In the genomic region with DNA sequence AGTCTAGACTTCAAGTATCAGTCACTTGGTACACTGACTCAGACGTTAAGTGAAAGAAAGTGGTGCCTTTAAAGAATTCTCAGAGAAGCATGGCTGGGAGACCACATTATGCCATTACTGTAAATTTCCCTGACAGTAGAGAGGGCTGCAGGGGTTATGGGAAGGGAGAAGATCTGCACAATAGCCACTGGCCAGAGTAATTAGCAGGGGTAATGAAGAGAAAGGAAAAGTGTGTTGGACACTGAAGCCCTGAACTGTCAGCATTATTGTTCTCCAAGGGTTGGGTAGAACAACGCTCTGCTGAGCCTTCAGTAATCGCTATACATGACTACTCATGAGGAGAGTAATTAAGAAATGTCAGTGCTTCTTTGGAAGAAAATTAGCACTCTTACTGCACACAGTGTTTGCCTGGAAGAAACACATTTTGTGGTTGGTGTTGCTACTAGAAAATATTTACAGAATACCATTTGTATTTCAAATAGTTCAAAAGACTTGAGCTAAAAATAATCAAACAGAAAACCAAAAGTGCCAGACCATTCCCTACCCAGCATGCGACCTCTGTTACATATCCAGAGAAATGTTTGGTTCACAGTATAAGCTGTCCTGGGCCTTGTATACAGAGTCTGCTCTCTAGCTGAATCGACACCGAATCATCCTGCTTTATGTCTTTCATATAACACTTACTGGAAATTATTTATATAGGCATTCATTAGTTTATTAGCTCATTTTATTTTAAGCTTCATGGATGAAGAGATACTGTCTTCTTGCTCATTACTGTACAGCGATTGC, we compare ENCODE assay signal across 13 mouse cellular contexts.
DNase-seq lines count a peak whose midpoint lies in the region; ATAC-seq and TF ChIP-seq lines count a peak whose summit lies in the region.
"Had no signal": no experiment of that assay in that cellular context is flagged by ENCODE, and none has a peak within 500 bp of the region (broad histone marks: within the 10 kb centered on the region; RNA-seq: fewer than 3 reads in every experiment).

No protein-coding gene starts in this region.

- H3K4me3 ChIP-seq in kidney, postnatal 0 days (replicated peaks; ENCODE audit: low read depth, low read length) = no peak overlapping the region
- no peak overlapping the region for H3K4me3 ChIP-seq in hindbrain, embryonic 14.5 days (replicated peaks; ENCODE audit: low read length)
- H3K4me3 ChIP-seq: heart, embryonic 10.5 days; lung, embryonic 15.5 days had no signal

- no peak overlapping the region for H3K27ac ChIP-seq in kidney, postnatal 0 days
- H3K27ac ChIP-seq in hindbrain, embryonic 14.5 days = no peak overlapping the region
- H3K27ac ChIP-seq: heart, embryonic 10.5 days; lung, embryonic 15.5 days had no signal

- H3K4me1 ChIP-seq in kidney, postnatal 0 days (replicated peaks; ENCODE audit: insufficient read depth, low read length) = no peaks in the 10 kb centered on the region
- no peaks in the 10 kb centered on the region for H3K4me1 ChIP-seq in hindbrain, embryonic 14.5 days (replicated peaks; ENCODE audit: control insufficient read depth, insufficient read depth, low read length)
- H3K4me1 ChIP-seq: heart, embryonic 10.5 days; lung, embryonic 15.5 days had no signal

- no peak for TF ChIP-seq CTCF in kidney, postnatal 0 days (IDR thresholded peaks at IDR 0.05; ENCODE audit: low read depth)

- H3K27me3 ChIP-seq in kidney, postnatal 0 days (ENCODE audit: insufficient read depth, low read length) = no peaks in the 10 kb centered on the region
- no peaks in the 10 kb centered on the region for H3K27me3 ChIP-seq in hindbrain, embryonic 14.5 days (ENCODE audit: control insufficient read depth, insufficient read depth, low read length)
- H3K27me3 ChIP-seq: lung, embryonic 15.5 days had no signal

- DNase-seq in kidney, postnatal 0 days (ENCODE audit: low spot score) = peak; percentile 3
- no peak for DNase-seq in kidney, adult 11 months
- peak; percentile 31 for DNase-seq in fibroblast of lung, adult 2 months (ENCODE audit: low read depth)
- DNase-seq in hindbrain, embryonic 14.5 days (ENCODE audit: low spot score) = no peak
- DNase-seq in retina, postnatal 1 day = peak; percentile 92
- no peak for DNase-seq in left cerebral cortex, adult 18-20 months (ENCODE audit: low spot score in 2 of 2)
- DNase-seq in T-cell, adult 2 months (ENCODE audit: low spot score) = no peak
- DNase-seq: cerebellum, adult 11-12 months; heart, postnatal 4 days; kidney, adult 2 months had no signal

- whole genome bisulfite sequencing in kidney, postnatal 0 days = 65% methylated on average over 7 of the region's 7 CpGs
- 53% methylated on average over 7 of the region's 7 CpGs for WGBS in hindbrain, embryonic 14.5 days

- H3K4me2 ChIP-seq in kidney, postnatal 0 days (ENCODE audit: low read length) = no peak overlapping the region
- no peak overlapping the region for H3K4me2 ChIP-seq in hindbrain, embryonic 14.5 days (replicated peaks)
- H3K4me2 ChIP-seq: lung, embryonic 15.5 days had no signal

- H3K9ac ChIP-seq in kidney, postnatal 0 days (ENCODE audit: low read depth, low read length) = no peak overlapping the region
- H3K9ac ChIP-seq in hindbrain, embryonic 14.5 days = no peak overlapping the region
- H3K9ac ChIP-seq: lung, embryonic 15.5 days had no signal

- H3K9me3 ChIP-seq in kidney, postnatal 0 days (replicated peaks; ENCODE audit: low read length) = no peaks in the 10 kb centered on the region
- H3K9me3 ChIP-seq in hindbrain, embryonic 14.5 days (ENCODE audit: control insufficient read depth, low read length) = no peaks in the 10 kb centered on the region
- H3K9me3 ChIP-seq: heart, embryonic 10.5 days; lung, embryonic 15.5 days had no signal

- no peaks in the 10 kb centered on the region for H3K36me3 ChIP-seq in kidney, postnatal 0 days (ENCODE audit: insufficient read depth, low read length)
- H3K36me3 ChIP-seq in hindbrain, embryonic 14.5 days (replicated peaks; ENCODE audit: control insufficient read depth, insufficient read depth) = no peaks in the 10 kb centered on the region
- H3K36me3 ChIP-seq: heart, embryonic 10.5 days; lung, embryonic 15.5 days had no signal

- ATAC-seq in kidney, postnatal 0 days (replicated peaks; ENCODE audit: low FRiP score, low read depth) = no peak
- ATAC-seq in hindbrain, embryonic 14.5 days (ENCODE audit: low FRiP score) = peak; percentile 71; the same call in 1 of the 2 replicates
- ATAC-seq: activated CD4-positive, CD25-positive, alpha-beta regulatory T cell, adult 4 months had no signal

Comparison
In these comparisons a context has a peak if more than half of its experiments do, and no peak if none do; other contexts are left out.
1. DNase-seq: peak in kidney, postnatal 0 days (single experiment), fibroblast of lung, adult 2 months (single experiment) and retina, postnatal 1 day (single experiment); none in kidney, adult 11 months (single experiment), hindbrain, embryonic 14.5 days (single experiment), left cerebral cortex, adult 18-20 months (0 of 2) and T-cell, adult 2 months (single experiment).